Mouse (Mus musculus) forebrain, embryonic 15.5 days (tissue): ENCODE results near the gene Fkbp10. TPM values are rescaled to one million over a fixed set of nuclear protein-coding genes. Genes with fewer than 3 reads are reported as not detected.

Source experiments
- ATAC-seq: fragments of 200-750 bp; cut with Nextera tagmentation; replicated peaks from 2 replicates; pipeline ENCODE4 v1.8.0; 2017; ENCODE audit warnings: mild to moderate bottlenecking, moderate TSS enrichment, moderate library complexity
- H3K27ac ChIP-seq: fragments of 300-500 bp; sonication (generic); replicated peaks from 2 replicates; pipeline ENCODE4 v1.5.1; 2015; ENCODE audit warnings: mild to moderate bottlenecking, inconsistent platforms
- H3K27me3 ChIP-seq: fragments of 300-500 bp; sonication (generic); 2 replicates; pipeline ENCODE4 v1.6.1; 2015; ENCODE audit warnings: inconsistent platforms
- H3K36me3 ChIP-seq: fragments of 300-500 bp; sonication (generic); 2 replicates; pipeline ENCODE4 v1.6.1; 2015; ENCODE audit warnings: mild to moderate bottlenecking, inconsistent platforms
- H3K4me1 ChIP-seq: fragments of 300-500 bp; sonication (generic); 2 replicates; pipeline ENCODE4 v1.6.1; 2015; ENCODE audit warnings: inconsistent platforms
- H3K4me2 ChIP-seq: fragments of 300-500 bp; sonication (generic); replicated peaks from 2 replicates; pipeline ENCODE4 v1.6.1; 2015; ENCODE audit warnings: mild to moderate bottlenecking, inconsistent platforms
- H3K4me3 ChIP-seq: fragments of 300-500 bp; sonication (generic); 2 replicates; pipeline ENCODE4 v1.5.1; 2015; ENCODE audit warnings: mild to moderate bottlenecking, inconsistent platforms
- H3K9ac ChIP-seq: fragments of 300-500 bp; sonication (generic); replicated peaks from 2 replicates; pipeline ENCODE4 v1.6.1; 2015; ENCODE audit warnings: mild to moderate bottlenecking, inconsistent platforms
- H3K9me3 ChIP-seq: fragments of 300-500 bp; sonication (generic); 2 replicates; pipeline ENCODE4 v1.6.1; 2016; ENCODE audit warnings: inconsistent platforms
- WGBS: fragments of 180-500 bp; shearing (Covaris S2); methylation state at CpG from one replicate; pipeline ENCODE4 v1.1.7; 2015; ENCODE audit warnings: mixed read lengths; 5-methylcytosine and 5-hydroxymethylcytosine counted together
- polyA plus RNA-seq: library from polyadenylated mRNA; unstranded; fragments of >200 nt; fragmentation: Nextera tagmentation; extraction: Ambion mirVana; gene quantifications from 2 replicates; pipeline ENCODE4 v1.2.1, GENCODE M21; 2015

The Fkbp10 gene
- polyA plus RNA-seq, 1 experiment from 2014 or later: 17.3 TPM

GRCm38 (mm10) chr11:100404456-100405074 lies 10.9 kb upstream of the Fkbp10 start:
- H3K4me3 ChIP-seq: no peak overlapping the region
- H3K9ac ChIP-seq: no peak overlapping the region
- 84% methylated on average over 3 of the region's 3 CpGs for WGBS
- no peaks in the 10 kb centered on the region for H3K36me3 ChIP-seq
- ATAC-seq: no peak
- no peak overlapping the region for H3K4me2 ChIP-seq
- no peaks in the 10 kb centered on the region for H3K9me3 ChIP-seq
- 0 out of 2 replicates have a peak, but pooled peaks cover 3% of the 10 kb centered on the region for H3K4me1 ChIP-seq
- no peak overlapping the region for H3K27ac ChIP-seq
- H3K27me3 ChIP-seq: no peaks in the 10 kb centered on the region

GRCm38 (mm10) chr11:100406273-100406672 lies 9.2 kb upstream of the Fkbp10 start:
- H3K4me2 ChIP-seq: no peak overlapping the region

GRCm38 (mm10) chr11:100406995-100407705 lies 8.3 kb upstream of the Fkbp10 start:
- WGBS: 80% methylated on average over 5 of the region's 5 CpGs
- no peak overlapping the region for H3K9ac ChIP-seq
- no peak overlapping the region for H3K4me2 ChIP-seq
- no peak overlapping the region for H3K27ac ChIP-seq
- no peaks in the 10 kb centered on the region for H3K36me3 ChIP-seq
- H3K4me3 ChIP-seq: no peak overlapping the region
- no peak for ATAC-seq
- H3K27me3 ChIP-seq: no peaks in the 10 kb centered on the region
- no peaks in the 10 kb centered on the region for H3K9me3 ChIP-seq
- H3K4me1 ChIP-seq: 0 out of 2 replicates have a peak, but pooled peaks cover 2% of the 10 kb centered on the region

More at GRCm38 (mm10) chr11:100406273-100406672, 9.2 kb upstream of the Fkbp10 start:
- H3K27me3 ChIP-seq: no peaks in the 10 kb centered on the region
- 0 out of 2 replicates have a peak, but pooled peaks cover 3% of the 10 kb centered on the region for H3K4me1 ChIP-seq
- no peak for ATAC-seq
- no peak overlapping the region for H3K27ac ChIP-seq
- no peaks in the 10 kb centered on the region for H3K36me3 ChIP-seq
- H3K9ac ChIP-seq: no peak overlapping the region
- 81% methylated on average over 8 of the region's 8 CpGs for WGBS
- H3K4me3 ChIP-seq: no peak overlapping the region
- H3K9me3 ChIP-seq: no peaks in the 10 kb centered on the region

- ATAC-seq: no peak; the same call in 1 of the 2 replicates
- Histone ChIP-seq H3K9me3 (no peaks in the 10 kb centered on the region), H3K36me3 (no peaks in the 10 kb centered on the region), H3K4me3 (no peak overlapping the region), H3K27me3 (no peaks in the 10 kb centered on the region), H3K27ac (no peak overlapping the region), H3K4me2 (no peak overlapping the region), H3K4me1 (peaks cover 4% of the 10 kb centered on the region), H3K9ac (no peak overlapping the region)
- WGBS: 47% methylated on average over 10 of the region's 10 CpGs
Observed at GRCm38 (mm10) chr11:100408076-100408834, 7.2 kb upstream of the Fkbp10 start.

GRCm38 (mm10) chr11:100408835-100409462 lies 6.5 kb upstream of the Fkbp10 start:
- no peak for ATAC-seq
- no peaks in the 10 kb centered on the region for H3K36me3 ChIP-seq
- H3K4me3 ChIP-seq: no peak overlapping the region
- no peak overlapping the region for H3K9ac ChIP-seq
- H3K27ac ChIP-seq: no peak overlapping the region
- no peak overlapping the region for H3K4me2 ChIP-seq
- no peaks in the 10 kb centered on the region for H3K27me3 ChIP-seq
- H3K9me3 ChIP-seq: no peaks in the 10 kb centered on the region
- WGBS: 90% methylated on average over 12 of the region's 12 CpGs
- H3K4me1 ChIP-seq: peaks cover 11% of the 10 kb centered on the region

GRCm38 (mm10) chr11:100409686-100410085 lies 5.8 kb upstream of the Fkbp10 start:
- no peak for ATAC-seq
- no peaks in the 10 kb centered on the region for H3K27me3 ChIP-seq
- H3K9me3 ChIP-seq: no peaks in the 10 kb centered on the region
- WGBS: 90% methylated on average over 3 of the region's 3 CpGs
- H3K4me3 ChIP-seq: no peak overlapping the region
- no peaks in the 10 kb centered on the region for H3K36me3 ChIP-seq
- peaks cover 14% of the 10 kb centered on the region for H3K4me1 ChIP-seq
- H3K9ac ChIP-seq: no peak overlapping the region
- H3K4me2 ChIP-seq: no peak overlapping the region
- H3K27ac ChIP-seq: no peak overlapping the region

GRCm38 (mm10) chr11:100411736-100412135 lies 3.8 kb upstream of the Fkbp10 start:
- Histone ChIP-seq H3K4me1 (peaks cover 24% of the 10 kb centered on the region), H3K4me2 (no peak overlapping the region), H3K9me3 (no peaks in the 10 kb centered on the region), H3K27ac (no peak overlapping the region), H3K36me3 (no peaks in the 10 kb centered on the region), H3K4me3 (no peak overlapping the region), H3K9ac (no peak overlapping the region), H3K27me3 (peaks cover 14% of the 10 kb centered on the region; the same call in 1 of the 2 replicates)
- ATAC-seq: no peak
- 85% methylated on average over 11 of the region's 11 CpGs for WGBS

GRCm38 (mm10) chr11:100413541-100413940 lies 2.0 kb upstream of the Fkbp10 start:
- Histone ChIP-seq H3K4me1 (peaks cover 24% of the 10 kb centered on the region), H3K27me3 (peaks cover 14% of the 10 kb centered on the region; the same call in 1 of the 2 replicates), H3K36me3 (no peaks in the 10 kb centered on the region), H3K27ac (no peak overlapping the region), H3K9ac (peak overlapping the region; percentile 76; the same call in 1 of the 2 replicates), H3K4me3 (peak overlapping the region; percentile 78), H3K9me3 (no peaks in the 10 kb centered on the region), H3K4me2 (peak overlapping the region; percentile 78)
- ATAC-seq: no peak
- WGBS: 82% methylated on average over 11 of the region's 11 CpGs

- 2% methylated on average over 92 of the region's 93 CpGs for WGBS
- Histone ChIP-seq H3K27ac (peak within 1 kb of the TSS; percentile 61), H3K27me3 (peaks cover 14% of the 10 kb centered on the region; the same call in 1 of the 2 replicates), H3K4me1 (peaks cover 24% of the 10 kb centered on the region), H3K9me3 (no peaks in the 10 kb centered on the region), H3K9ac (peak within 1 kb of the TSS; percentile 76), H3K4me2 (peak within 1 kb of the TSS; percentile 78), H3K4me3 (peak within 1 kb of the TSS; percentile 78), H3K36me3 (no peaks in the 10 kb centered on the region)
- peak; percentile 93 for ATAC-seq
Observed at GRCm38 (mm10) chr11:100414021-100414913, 1.2 kb upstream of the Fkbp10 start, which contains the start of gene P3h4. TSS of gene P3h4 (minus strand) at chr11:100414836.

GRCm38 (mm10) chr11:100421537-100421936 lies 6.0 kb downstream of the Fkbp10 start:
- Histone ChIP-seq H3K9ac (no peak overlapping the region), H3K4me1 (0 out of 2 replicates have a peak, but pooled peaks cover 4% of the 10 kb centered on the region), H3K36me3 (no peaks in the 10 kb centered on the region), H3K9me3 (no peaks in the 10 kb centered on the region), H3K27me3 (peaks cover under 1% of the 10 kb centered on the region; the same call in 1 of the 2 replicates), H3K4me3 (no peak overlapping the region), H3K27ac (no peak overlapping the region), H3K4me2 (no peak overlapping the region)
- 80% methylated on average over 8 of the region's 8 CpGs for WGBS
- ATAC-seq: no peak

- Histone ChIP-seq H3K36me3 (no peaks in the 10 kb centered on the region), H3K27me3 (no peaks in the 10 kb centered on the region), H3K4me2 (no peak overlapping the region), H3K27ac (no peak overlapping the region), H3K9ac (no peak overlapping the region), H3K4me1 (0 out of 2 replicates have a peak, but pooled peaks cover 4% of the 10 kb centered on the region), H3K9me3 (no peaks in the 10 kb centered on the region), H3K4me3 (no peak overlapping the region)
- no peak for ATAC-seq
- 89% methylated on average over 7 of the region's 7 CpGs for WGBS
Observed at GRCm38 (mm10) chr11:100423836-100424235, 8.3 kb downstream of the Fkbp10 start.
